Mouse (Mus musculus): Measurements from ENCODE around the gene Lats1. TPM values are rescaled to one million over a fixed set of nuclear protein-coding genes. Genes with fewer than 3 reads are reported as not detected.

Lats1 gene
- polyA plus RNA-seq (2017; shearing (Covaris generic)), result 1 to 10 TPM; 6.0 to 8.5 (median 6.1) TPM

GRCm38 (mm10) chr10:7680731-7681301, at the start of gene Lats1, which contains the start of gene Pcmt1:
Lats1 (plus strand) TSS chr10:7681214.
Pcmt1 (minus strand) TSS chr10:7681136.
- peak; percentile 79 for ATAC-seq

GRCm38 (mm10) chr10:7640366-7640765, 40.6 kb upstream of the Lats1 start:
- ATAC-seq, result no peak

GRCm38 (mm10) chr10:7645911-7646310, 35.1 kb upstream of the Lats1 start:
- no peak for ATAC-seq

DNA sequence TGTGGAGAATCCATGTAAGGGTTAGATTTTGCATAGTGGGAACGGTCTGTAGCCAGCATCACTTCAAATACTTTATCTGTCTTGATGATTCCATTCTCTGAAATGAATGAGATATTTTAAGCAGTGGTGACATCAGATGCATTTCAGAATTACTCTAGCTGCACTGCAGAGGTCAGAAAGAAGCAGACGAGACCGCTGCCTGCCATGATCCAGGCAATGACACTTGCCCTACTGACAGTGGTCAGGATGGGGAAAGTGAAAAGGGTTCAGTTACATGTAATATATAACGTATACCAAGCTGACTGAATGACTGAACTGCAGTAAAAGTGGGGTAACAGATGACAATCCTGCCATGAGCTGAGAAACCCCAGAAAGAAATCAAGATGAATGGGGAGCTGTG, 32.0 kb upstream of the Lats1 start:
- ATAC-seq, result no peak

DNA sequence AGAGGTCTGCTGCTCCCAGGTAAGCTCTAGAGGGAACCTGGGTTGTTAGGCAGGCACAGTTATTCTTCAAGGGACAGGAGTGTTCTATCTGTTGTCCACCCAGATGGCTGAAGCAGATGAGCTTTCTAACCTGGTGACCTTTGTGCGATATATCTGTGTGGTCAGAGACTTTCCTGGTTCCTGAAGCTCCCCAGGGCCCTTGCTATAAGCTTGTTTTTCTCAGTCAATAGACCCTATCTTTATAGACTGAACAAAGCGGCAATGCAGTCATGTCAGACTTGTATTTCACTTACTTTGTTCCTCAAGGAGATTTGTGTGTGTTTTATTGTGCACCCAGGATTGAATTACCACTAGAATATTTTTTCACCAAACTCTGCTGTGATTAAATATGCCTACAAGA, 30.0 kb upstream of the Lats1 start:
- no peak for ATAC-seq

- ATAC-seq, result peak; percentile 44
These were observed 18.4 kb upstream of the Lats1 start for GRCm38 (mm10) chr10:7662471-7663141.

- peak; percentile 59 for ATAC-seq
These were observed 17.6 kb upstream of the Lats1 start for GRCm38 (mm10) chr10:7663159-7664026.

- ATAC-seq, result no peak
These were observed 16.9 kb upstream of the Lats1 start for GRCm38 (mm10) chr10:7664027-7664526.

- ATAC-seq, result no peak
These were observed 16.1 kb upstream of the Lats1 start for GRCm38 (mm10) chr10:7664889-7665288.

DNA sequence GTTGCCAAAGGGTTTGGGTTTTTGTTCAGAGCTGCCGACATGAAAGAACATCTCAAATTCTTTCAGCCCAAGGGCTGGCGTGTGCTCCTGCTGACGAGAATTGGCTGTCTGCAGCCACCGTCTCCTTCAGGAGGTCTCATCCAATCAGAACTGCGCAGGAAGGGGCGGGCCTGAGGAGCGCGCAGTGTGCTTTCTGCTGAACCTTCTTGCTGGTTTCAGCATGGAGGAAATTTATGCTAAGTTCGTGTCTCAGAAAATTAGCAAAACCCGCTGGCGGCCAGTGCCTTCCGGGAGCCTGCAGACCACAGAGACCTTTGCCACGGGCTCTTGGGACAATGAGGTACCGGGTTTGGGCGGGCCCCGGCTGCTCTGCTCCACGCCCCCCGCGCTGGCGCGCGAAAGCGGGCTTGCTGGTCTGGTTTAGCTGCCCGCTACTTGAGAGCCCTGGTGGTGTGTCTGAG, 13.6 kb upstream of the Lats1 start, which contains the start of gene Nup43:
TSS of gene Nup43 (plus strand) at position 162 of the 461 bp plus-strand sequence.
- ATAC-seq, result peak; percentile 86

DNA sequence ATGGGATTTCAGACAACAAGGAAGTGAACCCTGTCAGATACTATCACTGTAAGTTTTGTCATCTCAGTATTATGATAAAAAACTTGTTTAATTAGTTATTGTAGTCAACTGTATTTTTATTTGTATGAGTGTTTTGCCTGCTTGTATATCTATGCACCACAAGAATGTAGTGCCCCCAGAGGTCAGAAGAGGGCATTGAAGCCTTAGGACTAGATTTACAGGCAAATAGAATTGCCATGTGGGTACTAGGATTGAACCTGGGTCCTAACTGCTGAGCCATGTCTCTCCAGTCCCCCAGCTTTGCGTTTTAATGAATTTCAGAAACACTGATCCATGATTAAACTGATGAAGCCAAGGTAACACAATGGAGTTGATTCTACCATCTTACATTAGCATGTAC, 7.3 kb upstream of the Lats1 start:
- peak; percentile 98 for ATAC-seq

DNA sequence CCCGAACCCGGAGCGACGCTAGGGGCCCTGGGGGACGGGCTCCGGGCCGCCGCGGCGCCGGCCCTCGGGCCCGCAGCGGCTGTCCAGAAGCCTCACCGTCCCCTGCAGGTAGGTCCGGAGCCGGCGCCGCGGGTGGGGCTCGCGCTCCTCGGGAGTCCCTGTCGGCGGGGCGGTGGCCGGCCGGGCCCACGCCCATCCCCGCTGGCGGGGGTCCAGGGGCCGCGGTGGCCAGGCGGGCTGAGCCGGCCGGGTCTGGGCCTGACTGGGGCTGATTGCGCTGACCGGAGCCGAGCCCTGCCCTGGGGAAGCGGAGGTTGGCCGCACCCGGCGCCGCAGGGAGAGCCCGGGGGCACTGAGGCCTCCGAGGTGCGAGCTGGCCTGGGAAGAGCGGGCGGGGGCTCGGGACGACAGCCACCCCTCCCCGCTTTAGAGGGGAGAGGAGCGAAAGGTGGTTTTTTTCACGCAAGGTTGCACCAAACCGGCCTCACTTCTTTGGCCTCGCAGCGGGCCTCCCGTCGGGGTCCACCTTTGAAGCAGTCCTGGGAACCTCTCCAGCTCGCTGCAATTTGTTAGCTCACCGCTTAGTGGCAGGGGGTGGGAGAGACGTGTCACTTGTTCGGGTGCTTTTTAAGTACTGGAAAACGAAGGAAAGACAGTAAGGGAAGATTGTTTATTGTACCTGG, 470 bp downstream of the Lats1 start:
- ATAC-seq, result peak; percentile 71

GRCm38 (mm10) chr10:7682249-7682648, 1.2 kb downstream of the Lats1 start:
- no peak for ATAC-seq

DNA sequence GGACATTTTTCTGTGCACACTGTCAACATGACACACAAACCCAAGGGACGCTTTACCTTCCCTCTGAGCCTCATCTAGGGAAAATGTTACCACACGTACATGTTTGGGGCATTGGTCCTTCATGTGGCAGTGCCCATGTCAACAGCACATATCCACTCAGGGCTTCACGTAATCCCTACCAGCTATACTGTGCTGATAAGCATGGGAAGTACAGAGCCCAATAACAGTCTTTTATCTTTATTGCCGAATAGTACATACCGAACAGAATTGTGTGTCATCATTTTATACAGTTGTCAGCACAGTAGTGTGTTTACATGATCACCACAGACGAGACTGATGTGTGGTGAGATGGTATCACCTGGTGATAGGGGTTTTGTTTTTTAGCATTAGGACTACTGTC, 5.9 kb downstream of the Lats1 start:
- ATAC-seq, result no peak

- no peak for ATAC-seq
These were observed 14.3 kb downstream of the Lats1 start for GRCm38 (mm10) chr10:7695286-7695685.

GRCm38 (mm10) chr10:7700120-7700519, 19.1 kb downstream of the Lats1 start:
- ATAC-seq, result no peak

DNA sequence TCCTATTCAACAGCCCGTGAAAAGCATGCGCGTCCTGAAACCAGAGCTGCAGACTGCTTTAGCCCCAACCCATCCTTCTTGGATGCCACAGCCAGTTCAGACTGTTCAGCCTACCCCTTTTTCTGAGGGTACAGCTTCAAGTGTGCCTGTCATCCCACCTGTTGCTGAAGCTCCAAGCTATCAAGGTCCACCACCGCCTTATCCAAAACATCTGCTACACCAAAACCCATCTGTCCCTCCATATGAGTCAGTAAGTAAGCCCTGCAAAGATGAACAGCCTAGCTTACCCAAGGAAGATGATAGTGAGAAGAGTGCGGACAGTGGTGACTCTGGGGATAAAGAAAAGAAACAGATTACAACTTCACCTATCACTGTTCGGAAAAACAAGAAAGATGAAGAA, 21.6 kb downstream of the Lats1 start:
- no peak for ATAC-seq

DNA sequence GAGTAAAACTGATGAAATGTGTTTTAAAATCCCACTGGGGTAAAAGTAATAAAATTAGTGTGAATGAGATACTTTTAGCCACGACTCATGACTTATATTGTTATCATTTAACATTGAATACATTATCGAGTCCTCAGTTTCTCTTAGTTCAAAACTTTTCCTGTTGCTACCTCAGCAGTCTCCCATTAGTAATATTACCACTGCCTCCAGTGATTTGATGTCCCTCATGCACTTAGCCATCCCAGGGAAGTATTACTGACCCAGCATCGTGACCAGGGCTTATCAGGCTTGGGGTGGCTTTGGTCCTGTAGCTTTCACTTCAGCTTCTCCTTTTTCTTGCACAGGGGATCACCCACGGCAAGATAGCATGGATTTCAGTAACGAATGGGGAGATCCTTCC, 29.1 kb downstream of the Lats1 start:
- no peak for ATAC-seq

- no peak for ATAC-seq
These were observed 31.5 kb downstream of the Lats1 start for GRCm38 (mm10) chr10:7712506-7712905.

- no peak for ATAC-seq
These were observed 34.0 kb downstream of the Lats1 start for GRCm38 (mm10) chr10:7715056-7715455.

GRCm38 (mm10) chr10:7725751-7726500, 44.9 kb downstream of the Lats1 start, which contains the start of gene Katna1:
Katna1 (plus strand) TSS chr10:7726000.
- ATAC-seq, result peak; percentile 91

DNA sequence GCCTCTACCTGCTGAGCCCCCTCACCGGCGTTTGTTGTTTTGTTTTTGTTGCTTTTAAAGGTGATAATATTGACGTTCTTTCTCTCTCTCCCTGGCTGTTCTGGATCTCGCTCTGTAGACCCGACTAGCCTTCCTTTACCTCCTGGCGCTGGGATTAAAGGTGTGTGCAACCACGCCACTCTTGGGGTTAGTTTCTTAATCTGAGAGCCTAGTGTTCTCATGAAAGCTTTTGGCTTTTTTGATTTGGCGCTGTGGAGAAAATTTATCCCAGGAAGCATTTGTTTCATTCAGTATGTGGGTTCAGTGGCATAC, 45.4 kb downstream of the Lats1 start:
- no peak for ATAC-seq

All from inflammation-experienced regulatory T-cells, adult 6 months (primary cell).